Mouse (Mus musculus): ENCODE measurements around the gene Hapln2.

- no peak for TF ChIP-seq CTCF (IDR thresholded peaks at IDR 0.05; ENCODE audit: extremely low read depth, insufficient read depth, insufficient read length, insufficient replicate concordance)
- TF ChIP-seq POLR2A (IDR thresholded peaks at IDR 0.05; ENCODE audit: low read depth, low read length) = no peak
Observed at GRCm38 (mm10) chr3:88002291-88002976, 24.9 kb downstream of the Hapln2 start.

All from spleen, adult 2 months (tissue).